Mouse (Mus musculus) embryonic facial prominence, embryonic 13.5 days (tissue): ENCODE measurements around the gene Pfkfb3. TPM values are rescaled to one million over a fixed set of nuclear protein-coding genes. Genes with fewer than 3 reads are reported as not detected.
A peak's percentile ranks its signal among the peaks of the same experiment; 100 is the strongest.

ENCODE experiments used
- ATAC-seq: fragments of 200-750 bp; cut with Nextera tagmentation; 2 replicates; pipeline ENCODE4 v1.8.0; 2017; ENCODE audit warnings: low read depth; ENCODE audit not compliant: insufficient number of reproducible peaks, insufficient read depth, low FRiP score, low TSS enrichment
- H3K27ac ChIP-seq: fragments of 300-500 bp; sonication (generic); 2 replicates; pipeline ENCODE4 v1.5.1; 2015; ENCODE audit warnings: moderate library complexity, mild to moderate bottlenecking, inconsistent platforms
- H3K27me3 ChIP-seq: fragments of 300-500 bp; sonication (generic); 2 replicates; pipeline ENCODE4 v1.6.1; 2015; ENCODE audit warnings: mild to moderate bottlenecking, inconsistent platforms
- H3K36me3 ChIP-seq: fragments of 300-500 bp; sonication (generic); 2 replicates; pipeline ENCODE4 v1.6.1; 2015; ENCODE audit warnings: mild to moderate bottlenecking, inconsistent platforms
- H3K4me1 ChIP-seq: fragments of 300-500 bp; sonication (generic); 2 replicates; pipeline ENCODE4 v1.6.1; 2015; ENCODE audit warnings: inconsistent platforms
- H3K4me2 ChIP-seq: fragments of 300-500 bp; sonication (generic); 2 replicates; pipeline ENCODE4 v1.6.1; 2015; ENCODE audit warnings: moderate library complexity, mild to moderate bottlenecking, inconsistent platforms
- H3K4me3 ChIP-seq: fragments of 300-500 bp; sonication (generic); 2 replicates; pipeline ENCODE4 v1.5.1; 2015; ENCODE audit warnings: mild to moderate bottlenecking, inconsistent platforms
- H3K9ac ChIP-seq: fragments of 300-500 bp; sonication (generic); 2 replicates; pipeline ENCODE4 v1.6.1; 2015; ENCODE audit warnings: mild to moderate bottlenecking, inconsistent platforms
- H3K9me3 ChIP-seq: fragments of 300-500 bp; sonication (generic); 2 replicates; pipeline ENCODE4 v1.6.1; 2016; ENCODE audit warnings: inconsistent platforms
- WGBS: fragments of 180-500 bp; shearing (Covaris S2); methylation state at CpG from one replicate; pipeline ENCODE4 v1.1.7; 2015; ENCODE audit warnings: mixed read lengths; 5-methylcytosine and 5-hydroxymethylcytosine counted together
- polyA plus RNA-seq: library from polyadenylated mRNA; unstranded; fragments of >200 nt; fragmentation: Nextera tagmentation; extraction: Ambion mirVana; gene quantifications from 2 replicates; pipeline ENCODE4 v1.2.1, GENCODE M21; 2015

The Pfkfb3 gene
- polyA plus RNA-seq, 1 experiment from 2014 or later: 13.4 TPM

DNA sequence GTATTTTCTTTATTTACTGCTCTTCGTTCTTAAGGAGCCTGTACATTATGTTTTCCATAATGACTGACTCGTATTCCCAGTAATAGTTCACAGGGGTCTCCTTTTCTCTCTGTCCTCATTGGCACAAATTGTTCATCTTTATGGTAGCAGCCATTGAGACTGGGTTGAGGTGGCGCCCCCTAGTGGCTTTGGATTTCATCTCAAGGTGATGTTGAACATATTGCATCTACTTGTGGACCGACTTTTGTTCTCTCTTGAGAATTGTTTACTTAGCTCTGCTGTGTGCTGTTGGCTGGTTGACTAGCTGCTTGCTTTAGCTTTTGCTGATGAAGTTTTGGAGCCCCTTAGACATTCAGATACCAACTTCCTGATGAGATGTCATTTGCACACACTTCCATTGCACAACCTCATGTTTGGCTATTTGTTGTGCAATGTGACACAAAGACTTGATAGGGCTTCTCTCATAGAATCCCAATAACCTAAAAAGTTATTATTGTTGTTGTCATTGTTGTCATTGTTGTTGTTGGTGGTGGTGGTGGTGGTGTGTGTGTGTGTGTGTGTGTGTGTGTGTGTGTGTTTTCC lies 14.0 kb upstream of the Pfkfb3 start:
- ATAC-seq: no peak
- Histone ChIP-seq H3K4me2 (no peak overlapping the region), H3K9me3 (no peaks in the 10 kb centered on the region), H3K36me3 (no peaks in the 10 kb centered on the region), H3K27ac (no peak overlapping the region), H3K27me3 (no peaks in the 10 kb centered on the region), H3K9ac (no peak overlapping the region), H3K4me3 (no peak overlapping the region), H3K4me1 (no peaks in the 10 kb centered on the region)
- 60% methylated on average over 4 of the region's 4 CpGs for whole genome bisulfite sequencing

DNA sequence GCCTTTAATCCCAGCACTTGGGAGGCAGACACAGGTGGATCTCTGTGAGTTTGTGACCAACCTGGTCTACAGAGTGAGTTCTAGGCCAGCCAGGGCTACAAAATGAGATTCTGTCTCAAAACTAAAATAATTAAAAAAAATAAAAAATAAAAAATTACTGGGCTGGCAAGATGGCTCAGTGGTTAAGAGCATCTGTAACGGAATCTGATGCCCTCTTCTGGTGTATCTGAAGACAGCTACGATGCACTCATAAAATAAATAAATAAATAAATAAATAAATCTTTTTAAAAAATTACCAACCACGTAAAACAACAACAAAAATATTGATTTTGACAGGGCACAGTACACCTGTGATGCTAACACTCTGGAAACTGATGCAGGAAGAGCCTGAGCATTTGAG lies 13.0 kb upstream of the Pfkfb3 start:
- H3K4me2 ChIP-seq: no peak overlapping the region
- H3K4me1 ChIP-seq: no peaks in the 10 kb centered on the region
- ATAC-seq: no peak
- H3K36me3 ChIP-seq: no peaks in the 10 kb centered on the region
- H3K9ac ChIP-seq: no peak overlapping the region
- WGBS: 89% methylated on average over 3 of the region's 3 CpGs
- H3K9me3 ChIP-seq: no peaks in the 10 kb centered on the region
- no peak overlapping the region for H3K27ac ChIP-seq
- no peaks in the 10 kb centered on the region for H3K27me3 ChIP-seq
- H3K4me3 ChIP-seq: no peak overlapping the region

GRCm38 (mm10) chr2:11566241-11566640 lies 12.4 kb upstream of the Pfkfb3 start:
- Histone ChIP-seq H3K4me3 (no peak overlapping the region), H3K4me2 (no peak overlapping the region), H3K27me3 (no peaks in the 10 kb centered on the region), H3K9me3 (no peaks in the 10 kb centered on the region), H3K27ac (no peak overlapping the region), H3K9ac (no peak overlapping the region), H3K4me1 (no peaks in the 10 kb centered on the region), H3K36me3 (no peaks in the 10 kb centered on the region)
- 77% methylated on average over 7 of the region's 7 CpGs for WGBS
- no peak for ATAC-seq

DNA sequence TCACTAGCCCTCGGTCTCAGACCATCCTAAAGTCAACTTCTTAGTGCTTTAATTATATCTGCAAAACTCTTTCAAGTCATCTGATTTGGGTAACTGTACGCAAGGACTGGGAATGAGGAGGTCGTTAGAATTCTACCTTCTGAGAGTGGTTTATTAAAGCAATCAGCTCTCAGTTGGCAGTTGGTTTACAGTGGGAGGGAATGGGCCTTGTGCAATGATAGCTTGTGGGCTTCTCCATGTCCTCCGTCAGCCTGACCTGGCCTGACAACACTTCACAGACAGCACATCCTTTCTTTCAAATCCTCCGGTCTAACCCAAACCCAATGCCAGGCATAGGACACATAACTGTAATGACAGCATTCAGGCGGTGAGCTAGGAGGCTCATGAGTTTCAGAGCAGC lies 10.9 kb upstream of the Pfkfb3 start:
- no peak overlapping the region for H3K4me2 ChIP-seq
- H3K9ac ChIP-seq: no peak overlapping the region
- no peaks in the 10 kb centered on the region for H3K9me3 ChIP-seq
- H3K4me3 ChIP-seq: no peak overlapping the region
- no peak for ATAC-seq
- no peak overlapping the region for H3K27ac ChIP-seq
- H3K27me3 ChIP-seq: no peaks in the 10 kb centered on the region
- no peaks in the 10 kb centered on the region for H3K36me3 ChIP-seq
- WGBS: 76% methylated on average over 6 of the region's 6 CpGs
- no peaks in the 10 kb centered on the region for H3K4me1 ChIP-seq

DNA sequence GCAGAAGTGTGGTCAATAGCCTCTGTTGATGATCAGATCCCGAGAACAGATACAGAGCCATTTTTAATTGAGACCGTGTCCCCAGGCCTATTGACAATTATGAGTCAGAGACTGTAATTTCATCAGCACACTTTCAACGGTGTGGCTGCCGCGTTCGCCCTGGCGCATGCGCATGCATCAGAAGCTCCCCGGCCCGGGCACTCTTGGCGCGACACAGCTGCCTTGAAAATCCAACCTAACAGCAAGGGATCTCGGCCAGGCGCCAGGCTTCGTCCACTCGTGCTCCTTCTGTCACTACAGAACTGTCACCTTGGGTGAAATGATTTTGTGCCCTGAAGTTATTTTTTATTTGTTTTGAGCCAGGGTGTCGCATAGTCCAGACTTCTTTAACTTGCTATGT lies 9.4 kb upstream of the Pfkfb3 start:
- no peak for ATAC-seq
- Histone ChIP-seq H3K4me1 (no peaks in the 10 kb centered on the region), H3K4me3 (no peak overlapping the region), H3K4me2 (no peak overlapping the region), H3K9ac (no peak overlapping the region), H3K27me3 (no peaks in the 10 kb centered on the region), H3K27ac (no peak overlapping the region), H3K36me3 (no peaks in the 10 kb centered on the region), H3K9me3 (no peaks in the 10 kb centered on the region)
- WGBS: 91% methylated on average over 17 of the region's 17 CpGs

GRCm38 (mm10) chr2:11558654-11559053 lies 4.8 kb upstream of the Pfkfb3 start:
- H3K27ac ChIP-seq: no peak overlapping the region
- H3K4me3 ChIP-seq: no peak overlapping the region
- no peak overlapping the region for H3K4me2 ChIP-seq
- no peak for ATAC-seq
- H3K9me3 ChIP-seq: no peaks in the 10 kb centered on the region
- peaks cover 17% of the 10 kb centered on the region for H3K27me3 ChIP-seq
- H3K4me1 ChIP-seq: 0 out of 2 replicates have a peak, but pooled peaks cover 5% of the 10 kb centered on the region
- no peaks in the 10 kb centered on the region for H3K36me3 ChIP-seq
- no peak overlapping the region for H3K9ac ChIP-seq
- 87% methylated on average over 7 of the region's 7 CpGs for WGBS

DNA sequence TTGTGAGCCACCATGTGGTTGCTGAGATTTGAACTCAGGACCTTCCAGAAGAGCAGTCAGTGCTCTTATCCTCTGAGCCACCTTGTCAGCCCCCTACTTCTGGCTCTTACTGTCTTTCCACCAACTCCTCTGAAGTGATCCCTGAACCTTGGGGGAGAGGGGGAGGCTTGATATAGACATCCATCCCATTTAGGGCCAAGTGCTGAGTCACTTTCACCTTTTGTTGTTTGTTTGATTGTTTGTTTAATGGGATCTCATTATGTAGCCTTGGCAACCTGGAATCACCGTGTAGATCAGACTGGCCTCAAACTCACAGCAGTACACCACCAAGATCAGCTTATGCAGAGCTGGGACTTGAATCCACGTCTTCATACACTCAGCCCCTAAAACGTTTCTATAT lies 3.4 kb upstream of the Pfkfb3 start:
- ATAC-seq: no peak
- Histone ChIP-seq H3K4me3 (no peak overlapping the region), H3K9ac (no peak overlapping the region), H3K27me3 (peaks cover 31% of the 10 kb centered on the region), H3K4me2 (no peak overlapping the region), H3K9me3 (no peaks in the 10 kb centered on the region), H3K4me1 (peaks cover 18% of the 10 kb centered on the region), H3K27ac (no peak overlapping the region), H3K36me3 (no peaks in the 10 kb centered on the region)
- 69% methylated on average over 3 of the region's 3 CpGs for whole genome bisulfite sequencing

GRCm38 (mm10) chr2:11555316-11555715 lies 1.4 kb upstream of the Pfkfb3 start:
- 52% methylated on average over 6 of the region's 6 CpGs for WGBS

DNA sequence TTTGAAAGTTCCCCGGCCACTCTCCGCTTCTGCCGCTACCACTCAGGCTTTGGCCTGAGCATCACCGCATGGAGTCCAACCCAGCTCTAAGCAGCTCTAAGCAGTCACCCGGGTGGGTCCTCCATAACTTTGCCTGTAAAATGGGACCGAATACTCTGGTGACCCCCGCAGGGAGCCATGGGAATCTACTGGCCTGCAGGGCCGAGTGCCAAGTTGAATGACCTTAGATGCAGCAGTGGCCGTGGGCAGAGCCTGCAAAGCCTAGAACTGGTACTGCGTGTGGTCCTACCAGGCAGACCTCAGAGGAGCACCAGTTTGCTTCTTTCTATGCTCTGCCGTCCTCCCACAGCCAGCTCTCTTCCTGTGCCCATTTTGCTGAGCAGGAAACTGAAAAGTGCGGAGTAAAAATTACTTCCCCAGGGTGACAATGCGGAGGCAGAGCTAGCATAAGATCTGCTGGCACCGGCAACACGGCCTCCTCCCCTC lies 868 bp downstream of the Pfkfb3 start:
- Histone ChIP-seq H3K27ac (no peak overlapping the region), H3K36me3 (no peaks in the 10 kb centered on the region), H3K9ac (peak overlapping the region; percentile 71), H3K4me3 (peak overlapping the region; percentile 56), H3K27me3 (peaks cover 48% of the 10 kb centered on the region), H3K4me1 (peaks cover 19% of the 10 kb centered on the region), H3K4me2 (peak overlapping the region; percentile 91), H3K9me3 (no peaks in the 10 kb centered on the region)
- 2% methylated on average over 15 of the region's 15 CpGs for WGBS
- no peak for ATAC-seq

More at GRCm38 (mm10) chr2:11555316-11555715, 1.4 kb upstream of the Pfkfb3 start:
- Histone ChIP-seq H3K4me3 (no peak overlapping the region), H3K9me3 (no peaks in the 10 kb centered on the region), H3K9ac (no peak overlapping the region), H3K36me3 (no peaks in the 10 kb centered on the region), H3K27me3 (peaks cover 41% of the 10 kb centered on the region), H3K4me2 (no peak overlapping the region), H3K4me1 (peaks cover 19% of the 10 kb centered on the region), H3K27ac (no peak overlapping the region)
- no peak for ATAC-seq

GRCm38 (mm10) chr2:11552297-11552821 lies 1.5 kb downstream of the Pfkfb3 start:
- H3K9me3 ChIP-seq: no peaks in the 10 kb centered on the region
- peak overlapping the region; percentile 91 for H3K4me2 ChIP-seq
- H3K4me3 ChIP-seq: no peak overlapping the region
- peaks cover 19% of the 10 kb centered on the region for H3K4me1 ChIP-seq
- H3K9ac ChIP-seq: no peak overlapping the region
- no peaks in the 10 kb centered on the region for H3K36me3 ChIP-seq
- no peak for ATAC-seq
- H3K27me3 ChIP-seq: peaks cover 48% of the 10 kb centered on the region
- no peak overlapping the region for H3K27ac ChIP-seq
- WGBS: 3% methylated on average over 9 of the region's 9 CpGs

GRCm38 (mm10) chr2:11551726-11552125 lies 2.2 kb downstream of the Pfkfb3 start:
- no peak overlapping the region for H3K4me3 ChIP-seq
- ATAC-seq: no peak
- H3K36me3 ChIP-seq: no peaks in the 10 kb centered on the region
- H3K9ac ChIP-seq: no peak overlapping the region
- peaks cover 48% of the 10 kb centered on the region for H3K27me3 ChIP-seq
- H3K4me1 ChIP-seq: peaks cover 19% of the 10 kb centered on the region
- no peaks in the 10 kb centered on the region for H3K9me3 ChIP-seq
- no peak overlapping the region for H3K4me2 ChIP-seq
- H3K27ac ChIP-seq: no peak overlapping the region
- 8% methylated on average over 1 of the region's 1 CpGs for WGBS

- 88% methylated on average over 10 of the region's 10 CpGs for WGBS
- Histone ChIP-seq H3K9me3 (no peaks in the 10 kb centered on the region), H3K4me2 (no peak overlapping the region), H3K4me1 (peaks cover 12% of the 10 kb centered on the region), H3K36me3 (no peaks in the 10 kb centered on the region), H3K9ac (no peak overlapping the region), H3K27me3 (peaks cover 30% of the 10 kb centered on the region), H3K4me3 (no peak overlapping the region), H3K27ac (no peak overlapping the region)
- ATAC-seq: no peak
Observed at GRCm38 (mm10) chr2:11548508-11548907, 5.4 kb downstream of the Pfkfb3 start.
